Mouse (Mus musculus) heart, embryonic 10.5 days (tissue): ENCODE measurements around the gene Zfhx3. TPM values are rescaled to one million over a fixed set of nuclear protein-coding genes. Genes with fewer than 3 reads are reported as not detected.

Experiments used
- DNase-seq: peaks from one replicate; pipeline ENCODE4 v3.0.0-alpha.2; 2017; ENCODE audit warnings: low spot score
- H3K27ac ChIP-seq: fragments of 300-500 bp; sonication (generic); 2 replicates; pipeline ENCODE4 v1.5.1; 2016; ENCODE audit warnings: mild to moderate bottlenecking
- H3K27me3 ChIP-seq: fragments of 300-500 bp; sonication (generic); 2 replicates; pipeline ENCODE4 v1.6.1; 2016; ENCODE audit warnings: mild to moderate bottlenecking; ENCODE audit not compliant: poor library complexity, insufficient read depth, severe bottlenecking
- H3K36me3 ChIP-seq: fragments of 300-500 bp; sonication (generic); 2 replicates; pipeline ENCODE4 v1.6.1; 2016; ENCODE audit warnings: mild to moderate bottlenecking, moderate library complexity
- H3K4me1 ChIP-seq: fragments of 300-500 bp; sonication (generic); 2 replicates; pipeline ENCODE4 v1.6.1; 2016; ENCODE audit warnings: mild to moderate bottlenecking
- H3K4me3 ChIP-seq: fragments of 300-500 bp; sonication (generic); 2 replicates; pipeline ENCODE4 v1.5.1; 2016; ENCODE audit warnings: mild to moderate bottlenecking, moderate library complexity
- H3K9me3 ChIP-seq: fragments of 300-500 bp; sonication (generic); 2 replicates; pipeline ENCODE4 v1.6.1; 2016; ENCODE audit warnings: mild to moderate bottlenecking, moderate library complexity
- WGBS: fragments of 180-500 bp; shearing (Covaris S2); methylation state at CpG from one replicate; pipeline ENCODE4 v1.1.7; 2016; 5-methylcytosine and 5-hydroxymethylcytosine counted together
- polyA plus RNA-seq: library from polyadenylated mRNA; unstranded; fragments of >200 nt; fragmentation: Nextera tagmentation; extraction: Ambion mirVana; gene quantifications from 2 replicates; pipeline ENCODE4 v1.2.1, GENCODE M21; 2016

Gene Zfhx3
- polyA plus RNA-seq, 1 experiment from 2014 or later, result 9.7 TPM

DNA sequence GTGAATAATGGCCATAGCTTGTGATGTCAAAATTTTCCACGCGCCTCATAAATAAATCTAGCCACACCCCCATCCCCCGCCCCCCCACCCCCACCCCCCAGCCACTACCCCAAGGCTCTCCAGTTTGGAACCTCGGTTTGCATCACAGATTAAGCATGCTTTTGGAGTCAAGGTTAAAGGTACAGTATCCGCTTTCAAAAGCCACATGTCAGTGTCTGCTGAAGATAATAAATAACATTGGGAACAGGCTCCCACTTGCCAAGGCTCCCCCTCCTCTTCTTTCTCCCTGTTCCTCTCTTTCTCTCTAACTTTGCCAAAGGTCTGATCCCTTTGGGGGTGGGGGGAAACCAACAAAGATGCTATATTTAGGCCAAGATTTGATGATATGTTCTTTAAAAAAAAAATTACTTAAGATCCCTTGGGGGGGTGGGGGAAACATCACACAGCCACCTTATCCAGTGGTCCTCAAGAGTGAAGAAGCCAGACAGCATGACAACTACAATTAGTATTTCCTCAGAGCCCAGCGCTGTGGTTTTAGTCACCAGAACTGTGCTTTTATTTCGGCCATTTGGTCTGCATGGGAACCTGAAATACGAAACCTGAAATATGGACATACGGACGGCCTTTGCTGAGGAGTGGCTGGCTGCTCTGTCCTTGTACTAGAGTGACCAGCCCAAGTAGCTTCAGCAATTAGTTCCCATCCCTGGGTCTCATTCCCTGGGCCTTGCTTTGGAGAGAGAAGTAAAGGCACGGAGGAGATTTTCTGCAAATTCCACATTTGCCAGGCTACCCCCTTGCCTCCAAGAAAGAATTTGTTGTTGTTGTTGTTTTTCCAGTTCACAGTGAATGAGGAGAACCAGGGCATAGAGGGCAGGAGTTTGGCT lies 84.4 kb downstream of the Zfhx3 start:
- Histone ChIP-seq H3K36me3 (no peaks in the 10 kb centered on the region), H3K4me1 (peaks cover 13% of the 10 kb centered on the region), H3K4me3 (peak overlapping the region; percentile 39), H3K9me3 (no peaks in the 10 kb centered on the region), H3K27me3 (no peaks in the 10 kb centered on the region), H3K27ac (0 out of 2 replicates have a peak overlapping the region, but pooled peaks have one; percentile 17)
- WGBS, result 55% methylated on average over 11 of the region's 11 CpGs
- DNase-seq, result no peak

DNA sequence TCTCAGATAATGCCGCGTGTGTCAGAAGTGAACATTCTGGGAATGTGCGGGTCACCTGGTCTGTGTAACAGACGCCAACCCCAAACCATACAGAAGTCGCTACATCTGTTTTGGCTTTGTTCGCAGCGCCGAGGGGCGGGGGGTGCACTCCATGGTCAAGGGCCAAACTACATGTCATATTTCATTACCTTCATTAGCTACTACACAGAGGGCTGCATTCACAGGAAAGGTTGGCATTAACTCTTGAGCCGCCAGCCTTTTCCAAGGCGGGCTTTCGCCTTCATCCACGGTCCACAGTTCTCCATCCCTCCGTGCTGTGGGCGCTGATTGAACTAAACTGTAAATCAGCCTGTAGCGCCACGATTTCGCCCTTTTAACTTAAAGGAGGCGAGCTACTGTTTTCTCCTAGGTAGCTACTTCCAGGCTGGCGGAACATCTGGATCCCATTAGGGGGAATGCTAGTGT lies 85.1 kb downstream of the Zfhx3 start:
- WGBS, result 28% methylated on average over 20 of the region's 20 CpGs
- no peaks in the 10 kb centered on the region for H3K27me3 ChIP-seq
- 0 out of 2 replicates have a peak overlapping the region, but pooled peaks have one; percentile 17 for H3K27ac ChIP-seq
- no peaks in the 10 kb centered on the region for H3K36me3 ChIP-seq
- no peaks in the 10 kb centered on the region for H3K9me3 ChIP-seq
- no peak for DNase-seq
- H3K4me3 ChIP-seq, result peak overlapping the region; percentile 39
- H3K4me1 ChIP-seq, result peaks cover 10% of the 10 kb centered on the region

DNA sequence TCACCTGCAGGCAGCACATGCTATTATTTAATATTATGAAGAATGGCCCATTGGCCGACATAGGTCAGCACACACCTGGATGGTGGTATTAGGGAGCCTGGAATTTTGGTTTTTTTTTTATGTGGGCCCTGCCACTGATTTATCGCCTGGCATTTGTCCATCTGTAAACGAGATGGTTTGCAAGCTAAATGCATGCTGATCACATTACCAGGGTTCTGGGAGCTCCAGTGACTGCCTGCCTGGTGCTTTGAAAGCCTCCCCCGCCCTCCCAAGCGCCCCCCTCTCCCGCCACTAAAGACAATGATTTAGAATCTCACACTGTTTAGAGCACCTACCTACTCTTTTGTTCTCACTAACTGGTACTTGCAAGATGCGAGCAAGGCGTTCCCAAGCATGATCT lies 86.0 kb downstream of the Zfhx3 start:
- no peaks in the 10 kb centered on the region for H3K36me3 ChIP-seq
- H3K27me3 ChIP-seq, result no peaks in the 10 kb centered on the region
- no peaks in the 10 kb centered on the region for H3K9me3 ChIP-seq
- H3K27ac ChIP-seq, result no peak overlapping the region
- H3K4me3 ChIP-seq, result no peak overlapping the region
- DNase-seq, result no peak
- WGBS, result 58% methylated on average over 8 of the region's 8 CpGs
- peaks cover 9% of the 10 kb centered on the region for H3K4me1 ChIP-seq

DNA sequence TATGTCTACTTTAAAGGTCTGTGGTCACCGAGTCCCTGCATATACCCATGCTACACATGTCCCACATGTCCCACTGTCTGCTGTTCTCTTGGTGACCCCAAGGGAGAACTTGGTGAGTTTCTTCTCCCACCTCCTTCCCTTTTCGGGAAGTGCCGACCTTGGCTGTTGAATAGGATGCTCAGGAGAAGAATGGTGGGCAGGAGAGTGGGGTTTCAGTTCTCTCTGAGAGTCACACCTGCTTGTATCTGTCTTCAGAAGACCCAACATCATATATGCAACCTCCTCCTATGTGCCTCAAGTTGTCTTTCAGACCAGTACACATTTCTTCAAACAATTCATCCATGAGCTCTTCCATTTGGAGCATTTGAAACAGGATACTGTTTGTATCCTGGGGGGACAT lies 88.7 kb downstream of the Zfhx3 start:
- Histone ChIP-seq H3K36me3 (no peaks in the 10 kb centered on the region), H3K4me1 (peaks cover 9% of the 10 kb centered on the region), H3K27ac (no peak overlapping the region), H3K9me3 (no peaks in the 10 kb centered on the region), H3K4me3 (no peak overlapping the region), H3K27me3 (no peaks in the 10 kb centered on the region)
- 69% methylated on average over 3 of the region's 3 CpGs for WGBS
- no peak for DNase-seq

DNA sequence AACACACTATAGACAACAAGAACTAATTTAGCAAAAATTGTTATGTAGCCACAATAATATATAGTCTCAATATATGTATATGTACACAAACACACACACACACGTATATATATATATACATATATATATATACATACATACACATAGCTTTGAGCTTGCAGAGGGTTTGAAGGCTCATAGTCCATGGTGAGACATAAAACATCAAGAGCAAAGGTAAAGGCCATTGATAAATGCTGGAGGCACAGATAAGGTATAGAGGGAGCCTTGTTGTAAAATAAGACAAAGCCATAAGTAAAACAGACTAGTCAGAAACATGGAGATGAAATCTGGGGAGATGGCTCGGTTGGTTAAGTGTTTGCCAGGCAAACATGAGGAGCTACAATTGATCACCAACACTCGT lies 91.6 kb downstream of the Zfhx3 start:
- no peak for DNase-seq
- no peaks in the 10 kb centered on the region for H3K9me3 ChIP-seq
- no peak overlapping the region for H3K4me3 ChIP-seq
- no peaks in the 10 kb centered on the region for H3K27me3 ChIP-seq
- no peak overlapping the region for H3K27ac ChIP-seq
- no peaks in the 10 kb centered on the region for H3K4me1 ChIP-seq
- WGBS, result 75% methylated on average over 3 of the region's 3 CpGs
- H3K36me3 ChIP-seq, result no peaks in the 10 kb centered on the region

DNA sequence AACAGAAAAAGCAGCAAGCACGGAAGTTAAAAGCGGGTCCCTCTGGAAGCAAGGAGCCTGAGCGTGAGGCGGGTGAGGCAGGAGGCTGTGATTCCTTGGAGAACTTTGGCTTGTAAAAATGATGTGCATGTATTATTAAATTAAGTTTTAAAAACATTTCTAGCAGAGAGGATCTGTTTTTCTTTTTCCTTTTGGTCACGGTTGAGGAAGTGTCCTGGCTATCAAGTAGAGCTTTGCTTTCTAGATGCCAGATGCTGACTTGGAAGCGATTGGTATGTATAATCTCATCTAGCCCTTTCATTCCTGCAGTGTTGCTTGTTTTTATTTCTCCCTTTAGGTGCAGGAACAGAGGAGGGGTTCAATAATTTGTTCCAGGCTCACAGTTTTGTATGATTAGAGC lies 92.3 kb downstream of the Zfhx3 start:
- WGBS, result 68% methylated on average over 6 of the region's 6 CpGs
- Histone ChIP-seq H3K36me3 (no peaks in the 10 kb centered on the region), H3K4me3 (no peak overlapping the region), H3K4me1 (no peaks in the 10 kb centered on the region), H3K9me3 (no peaks in the 10 kb centered on the region), H3K27ac (no peak overlapping the region), H3K27me3 (no peaks in the 10 kb centered on the region)
- no peak for DNase-seq

DNA sequence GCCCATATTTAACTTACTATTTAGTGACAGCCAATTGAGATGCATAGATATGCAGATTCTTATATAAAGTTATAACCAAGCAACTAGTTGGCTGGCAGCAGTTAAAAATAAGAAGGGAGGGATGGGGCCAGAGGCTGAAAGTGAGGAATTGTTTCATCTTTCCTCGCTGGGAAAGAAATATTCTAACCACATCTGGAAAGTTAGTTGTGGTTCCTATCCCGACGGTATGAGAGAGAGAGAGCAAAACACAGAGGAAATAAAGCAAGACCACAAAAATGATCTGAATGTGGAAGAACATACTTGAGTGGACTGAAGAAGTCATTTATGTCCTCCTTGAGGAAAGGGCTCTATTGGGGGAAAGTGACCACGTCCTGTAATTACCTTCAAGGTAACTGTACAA lies 101.2 kb downstream of the Zfhx3 start:
- Histone ChIP-seq H3K4me3 (no peak overlapping the region), H3K36me3 (no peaks in the 10 kb centered on the region), H3K9me3 (no peaks in the 10 kb centered on the region), H3K27me3 (no peaks in the 10 kb centered on the region), H3K27ac (no peak overlapping the region), H3K4me1 (no peaks in the 10 kb centered on the region)
- DNase-seq, result no peak
- 83% methylated on average over 4 of the region's 4 CpGs for WGBS

DNA sequence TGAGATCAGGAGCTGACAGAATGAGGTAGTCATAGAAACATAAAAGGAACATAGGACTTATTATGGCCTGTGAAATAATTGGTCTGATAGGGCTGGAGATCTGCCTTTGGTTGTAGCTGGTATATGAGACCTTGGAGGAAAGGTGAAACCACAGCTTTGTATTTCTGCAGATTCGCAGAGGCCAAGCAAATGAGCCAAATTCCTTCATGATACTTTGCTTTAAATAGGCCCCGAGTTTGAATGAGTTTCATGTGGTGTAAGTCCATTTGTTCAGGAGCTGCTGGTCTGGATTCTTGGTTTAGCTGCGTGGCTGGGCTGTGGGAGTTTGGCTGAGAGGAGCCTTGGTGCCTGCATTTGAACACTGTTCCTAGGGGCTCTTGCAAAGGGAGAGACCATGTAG lies 101.7 kb downstream of the Zfhx3 start:
- no peaks in the 10 kb centered on the region for H3K9me3 ChIP-seq
- no peak overlapping the region for H3K4me3 ChIP-seq
- H3K4me1 ChIP-seq, result no peaks in the 10 kb centered on the region
- no peak overlapping the region for H3K27ac ChIP-seq
- H3K36me3 ChIP-seq, result no peaks in the 10 kb centered on the region
- DNase-seq, result no peak
- WGBS, result 71% methylated on average over 3 of the region's 3 CpGs
- H3K27me3 ChIP-seq, result no peaks in the 10 kb centered on the region

DNA sequence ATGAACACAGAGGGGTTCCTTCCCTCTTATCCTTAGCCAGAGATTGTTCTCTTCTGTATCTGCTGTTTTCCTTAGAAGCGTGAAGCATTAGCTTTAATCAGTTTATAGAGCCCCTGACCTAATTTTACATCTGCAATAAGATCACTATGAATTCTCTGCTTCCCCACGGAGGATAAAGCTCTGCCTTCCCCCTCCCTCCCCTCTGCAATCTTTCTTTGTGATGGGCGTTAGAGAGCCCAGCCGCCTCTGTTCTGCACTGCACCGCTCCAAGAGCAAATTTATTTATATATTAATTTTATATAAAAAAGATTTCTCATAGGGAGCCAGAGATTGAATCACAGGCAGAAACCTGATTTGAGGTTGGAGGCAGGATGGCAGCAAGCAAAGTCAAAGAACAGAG lies 113.8 kb downstream of the Zfhx3 start:
- DNase-seq, result no peak
- no peaks in the 10 kb centered on the region for H3K27me3 ChIP-seq
- no peaks in the 10 kb centered on the region for H3K36me3 ChIP-seq
- H3K27ac ChIP-seq, result no peak overlapping the region
- H3K4me1 ChIP-seq, result no peaks in the 10 kb centered on the region
- H3K4me3 ChIP-seq, result no peak overlapping the region
- no peaks in the 10 kb centered on the region for H3K9me3 ChIP-seq
- 62% methylated on average over 5 of the region's 5 CpGs for WGBS

DNA sequence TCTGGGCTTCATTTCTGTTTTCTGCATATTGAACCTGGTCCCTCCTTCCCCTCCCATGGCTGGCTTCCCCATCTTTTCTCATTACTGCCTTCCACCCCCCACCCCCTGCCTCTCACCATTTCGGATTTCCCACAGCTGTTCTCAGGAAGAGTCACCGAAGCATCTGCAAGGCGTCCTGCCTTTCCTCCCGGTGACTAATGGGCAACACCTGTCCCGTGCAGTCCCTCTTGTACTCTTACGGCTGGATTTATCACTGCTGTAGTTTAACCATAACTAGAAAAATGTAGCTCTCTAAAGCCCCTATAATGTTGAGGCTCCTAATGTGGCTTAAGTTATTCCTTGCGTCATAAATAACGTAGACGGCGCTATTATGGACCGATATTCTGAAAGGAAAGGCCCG lies 119.5 kb downstream of the Zfhx3 start:
- no peak overlapping the region for H3K27ac ChIP-seq
- no peak overlapping the region for H3K4me3 ChIP-seq
- WGBS, result 84% methylated on average over 12 of the region's 12 CpGs
- no peaks in the 10 kb centered on the region for H3K9me3 ChIP-seq
- no peak for DNase-seq
- no peaks in the 10 kb centered on the region for H3K4me1 ChIP-seq
- H3K27me3 ChIP-seq, result no peaks in the 10 kb centered on the region
- H3K36me3 ChIP-seq, result no peaks in the 10 kb centered on the region

DNA sequence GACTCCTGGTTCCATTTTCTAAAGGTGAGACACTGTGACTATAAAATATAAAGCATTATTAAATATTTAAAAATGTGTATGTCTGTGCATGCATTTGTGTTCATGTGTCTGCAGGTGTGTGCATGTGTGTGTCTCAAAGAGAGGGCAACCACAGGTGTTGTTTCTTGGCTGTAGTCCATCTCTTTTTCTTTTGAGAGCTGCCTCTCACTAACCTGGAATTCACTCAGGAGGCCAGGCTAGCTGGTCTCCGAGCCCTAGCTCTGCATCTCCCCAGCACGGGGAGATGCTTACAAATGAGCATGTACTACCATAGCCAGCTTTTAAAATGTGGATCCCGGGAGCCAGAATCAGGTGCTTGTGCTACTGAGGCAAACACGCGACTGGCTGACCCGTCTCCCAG lies 124.7 kb downstream of the Zfhx3 start:
- H3K27me3 ChIP-seq, result no peaks in the 10 kb centered on the region
- H3K27ac ChIP-seq, result no peak overlapping the region
- WGBS, result 92% methylated on average over 6 of the region's 6 CpGs
- peaks cover 3% of the 10 kb centered on the region; the same call in 1 of the 2 replicates for H3K4me1 ChIP-seq
- H3K36me3 ChIP-seq, result no peaks in the 10 kb centered on the region
- DNase-seq, result no peak
- H3K9me3 ChIP-seq, result no peaks in the 10 kb centered on the region
- H3K4me3 ChIP-seq, result no peak overlapping the region

DNA sequence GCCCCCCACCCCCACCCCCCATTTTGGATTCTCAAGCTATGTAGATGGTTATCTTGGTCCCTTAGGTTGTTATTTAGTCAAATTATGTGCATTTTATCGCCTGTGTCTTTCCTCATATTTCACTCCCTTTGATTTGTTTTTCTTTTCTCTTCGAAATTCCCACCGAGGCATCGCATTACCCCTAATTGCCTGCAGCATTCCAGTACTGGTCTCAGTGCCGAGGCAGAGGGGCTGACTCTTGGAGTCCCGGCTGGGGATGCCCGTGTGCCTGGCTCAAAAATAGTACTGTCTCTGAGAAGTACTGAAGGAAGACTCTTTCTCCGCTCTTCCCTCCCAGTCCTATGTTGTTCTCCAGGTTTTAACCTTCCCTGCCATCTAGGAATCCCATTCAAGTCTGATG lies 125.8 kb downstream of the Zfhx3 start:
- Histone ChIP-seq H3K27ac (no peak overlapping the region), H3K4me3 (no peak overlapping the region), H3K36me3 (no peaks in the 10 kb centered on the region), H3K27me3 (no peaks in the 10 kb centered on the region), H3K9me3 (no peaks in the 10 kb centered on the region), H3K4me1 (peaks cover 3% of the 10 kb centered on the region; the same call in 1 of the 2 replicates)
- no peak for DNase-seq
- WGBS, result 38% methylated on average over 8 of the region's 8 CpGs

DNA sequence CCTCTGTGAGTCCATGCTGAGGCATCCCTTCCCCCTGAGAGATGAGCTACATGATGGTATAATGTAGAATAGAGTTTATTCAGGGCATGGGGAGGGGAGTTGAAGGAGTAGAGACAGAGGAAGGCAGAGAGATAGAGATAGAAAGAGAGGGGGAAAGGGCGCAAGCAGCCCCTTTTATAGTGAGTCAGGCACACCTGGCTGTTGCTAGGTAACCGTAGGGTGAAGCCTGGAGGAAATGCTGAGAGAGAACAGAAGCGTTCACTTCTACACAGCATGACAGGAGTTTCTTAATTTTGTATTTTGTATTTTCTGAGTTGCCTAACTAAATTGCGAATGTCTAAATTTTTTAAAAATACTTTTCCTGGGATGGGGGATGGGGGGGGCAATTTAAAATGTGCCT lies 128.0 kb downstream of the Zfhx3 start:
- Histone ChIP-seq H3K36me3 (no peaks in the 10 kb centered on the region), H3K4me1 (peaks cover 3% of the 10 kb centered on the region; the same call in 1 of the 2 replicates), H3K27me3 (no peaks in the 10 kb centered on the region), H3K9me3 (no peaks in the 10 kb centered on the region), H3K4me3 (no peak overlapping the region), H3K27ac (no peak overlapping the region)
- WGBS, result 76% methylated on average over 4 of the region's 4 CpGs
- no peak for DNase-seq
